Mouse (Mus musculus): Measurements from ENCODE around the gene Igfbp1. TPM values are rescaled to one million over a fixed set of nuclear protein-coding genes. Genes with fewer than 3 reads are reported as not detected.
"Not testable (repeated sequence)": the region's sequence is repeated elsewhere in the genome, so short reads cannot be mapped to it uniquely, and the experiment has no call there.

Igfbp1 gene
- polyA plus RNA-seq, 1 experiment from 2014 or later = 0.13 TPM

DNA sequence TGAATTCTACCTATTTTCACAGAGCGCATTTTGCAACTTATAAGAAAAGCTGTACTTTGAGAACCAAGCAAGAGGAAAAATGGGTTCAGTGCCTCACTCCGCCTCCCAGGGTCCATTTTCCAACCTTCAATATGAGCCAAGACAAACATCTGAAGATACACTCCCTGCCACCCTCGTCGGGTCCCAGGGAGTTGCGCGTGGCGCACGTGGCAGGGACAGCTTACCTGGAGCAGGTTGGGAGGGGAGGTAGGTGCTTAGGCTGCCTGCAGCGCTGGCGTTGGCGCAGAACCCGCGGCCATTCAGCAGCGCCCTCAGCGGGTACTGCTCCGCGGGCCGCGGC is 15.5 kb downstream of the Igfbp1 start:
- H3K4me2 ChIP-seq (ENCODE audit: low read length) = peak overlapping the region; percentile 85
- H3K4me3 ChIP-seq (replicated peaks; ENCODE audit: low read depth, low read length) = peak overlapping the region; percentile 65
- peak overlapping the region; percentile 80 for H3K9ac ChIP-seq (replicated peaks; ENCODE audit: low read length)
- H3K27ac ChIP-seq (replicated peaks; ENCODE audit: low read depth, low read length) = peak overlapping the region; percentile 81; the same call in 1 of the 2 replicates
- no peak for ATAC-seq (ENCODE audit: low FRiP score, low TSS enrichment)
- H3K9me3 ChIP-seq (ENCODE audit: control insufficient read depth, low read length) = no peaks in the 10 kb centered on the region
- peaks cover 18% of the 10 kb centered on the region for H3K4me1 ChIP-seq (ENCODE audit: control insufficient read depth, insufficient read depth, low read length)
- H3K36me3 ChIP-seq (ENCODE audit: control insufficient read depth, insufficient read depth, low read length) = no peaks in the 10 kb centered on the region
- H3K27me3 ChIP-seq (ENCODE audit: control insufficient read depth, insufficient read depth, low read length) = peaks cover 27% of the 10 kb centered on the region
- no peak for DNase-seq
- 2% methylated on average over 19 of the region's 19 CpGs for WGBS

DNA sequence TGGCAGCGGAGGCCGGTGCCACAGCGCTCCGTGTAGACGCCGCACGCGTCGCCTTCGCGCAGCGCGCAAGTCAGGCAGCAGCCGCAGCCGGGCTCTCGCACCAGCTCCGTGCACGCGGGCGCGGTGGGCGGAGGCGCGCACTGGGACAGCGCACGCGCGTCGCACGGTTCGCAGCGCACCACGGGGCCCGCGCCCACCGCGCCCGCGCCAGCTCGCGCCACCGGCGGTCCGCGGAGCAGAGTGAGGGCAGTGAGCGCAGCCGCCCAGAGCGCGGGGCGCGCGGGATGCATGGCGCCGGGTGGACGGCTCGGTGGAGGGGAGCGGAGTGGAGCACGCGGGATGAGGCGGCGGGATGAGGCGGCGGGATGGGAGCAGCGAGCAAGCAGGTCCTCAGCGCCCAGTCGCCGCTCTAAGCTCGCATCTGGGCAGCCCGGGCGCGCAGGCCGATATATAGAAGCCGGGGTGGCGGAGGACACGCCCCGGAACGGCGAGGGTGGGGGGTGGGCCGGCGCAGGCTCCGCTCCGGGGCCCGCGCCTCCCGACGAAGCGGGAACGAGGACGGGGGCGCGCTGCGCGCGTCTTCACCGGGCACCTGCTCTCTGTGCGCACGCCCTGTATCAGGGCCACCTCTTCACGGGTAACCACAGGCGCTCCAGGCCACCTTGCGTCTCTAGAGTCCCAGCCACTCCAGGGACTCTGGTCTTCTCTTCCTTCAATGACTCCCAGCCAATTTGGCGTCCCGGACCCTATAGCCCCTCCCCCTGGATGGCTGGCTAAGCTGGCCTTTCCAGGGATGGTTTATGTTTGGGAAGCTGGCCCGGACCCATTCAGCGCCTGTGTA is 16.1 kb downstream of the Igfbp1 start, which contains the start of gene Igfbp3:
Gene Igfbp3, minus strand, starts transcription at position 423 of the 841 bp plus-strand sequence.
- peak; percentile 94 for DNase-seq
- peak within 1 kb of the TSS; percentile 85 for H3K4me2 ChIP-seq (ENCODE audit: low read length)
- peaks cover 18% of the 10 kb centered on the region for H3K4me1 ChIP-seq (ENCODE audit: control insufficient read depth, insufficient read depth, low read length)
- peaks cover 27% of the 10 kb centered on the region for H3K27me3 ChIP-seq (ENCODE audit: control insufficient read depth, insufficient read depth, low read length)
- peak within 1 kb of the TSS; percentile 65 for H3K4me3 ChIP-seq (replicated peaks; ENCODE audit: low read depth, low read length)
- no peaks in the 10 kb centered on the region for H3K9me3 ChIP-seq (ENCODE audit: control insufficient read depth, low read length)
- under 1% methylated on average over 84 of the region's 104 CpGs for WGBS
- peak within 1 kb of the TSS; percentile 81 for H3K27ac ChIP-seq (replicated peaks; ENCODE audit: low read depth, low read length)
- H3K9ac ChIP-seq (replicated peaks; ENCODE audit: low read length) = peak within 1 kb of the TSS; percentile 80
- no peaks in the 10 kb centered on the region for H3K36me3 ChIP-seq (ENCODE audit: control insufficient read depth, insufficient read depth, low read length)
- peak; percentile 85 for ATAC-seq (ENCODE audit: low FRiP score, low TSS enrichment)

DNA sequence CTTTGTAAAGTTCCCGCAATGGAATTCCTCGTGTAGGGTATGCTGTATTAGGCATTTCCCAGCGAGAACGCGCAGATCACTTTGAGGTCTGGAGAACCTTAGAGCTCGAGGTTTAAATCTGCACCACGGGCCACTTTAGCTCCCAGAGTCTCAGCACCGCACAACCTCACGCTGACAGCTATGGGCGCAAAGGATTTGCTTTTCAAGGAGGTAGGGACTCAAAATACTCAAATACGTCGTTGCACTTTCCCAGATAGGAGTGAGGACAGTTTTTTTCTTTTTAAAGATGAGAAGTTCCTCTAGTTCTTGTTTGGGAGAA is 16.7 kb downstream of the Igfbp1 start:
- H3K4me2 ChIP-seq (ENCODE audit: low read length) = peak overlapping the region; percentile 85

DNA sequence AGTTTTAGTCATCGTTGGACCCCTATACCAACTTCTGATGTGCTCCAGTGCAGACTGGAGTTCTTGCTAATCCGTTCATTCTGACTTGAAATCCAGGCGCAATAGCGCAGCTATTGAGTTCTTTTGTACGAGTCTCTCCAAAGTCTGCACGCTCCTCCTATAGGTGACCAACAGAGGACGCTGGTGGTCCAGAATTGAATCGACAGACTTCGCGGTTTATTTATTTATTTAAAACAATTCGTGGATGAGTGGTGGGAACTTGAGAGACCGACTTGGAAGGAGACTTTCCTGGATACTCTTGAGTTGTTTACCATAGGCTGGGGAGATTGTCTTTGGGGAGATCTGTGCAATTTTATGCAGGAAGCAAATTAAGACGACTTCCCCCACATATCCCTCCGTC is 17.2 kb downstream of the Igfbp1 start:
- peak; percentile 88 for DNase-seq
- Histone ChIP-seq H3K27ac (replicated peaks; ENCODE audit: low read depth, low read length) (no peak overlapping the region), H3K4me3 (replicated peaks; ENCODE audit: low read depth, low read length) (peak overlapping the region; percentile 65; the same call in 1 of the 2 replicates), H3K36me3 (ENCODE audit: control insufficient read depth, insufficient read depth, low read length) (no peaks in the 10 kb centered on the region), H3K9ac (replicated peaks; ENCODE audit: low read length) (no peak overlapping the region), H3K9me3 (ENCODE audit: control insufficient read depth, low read length) (no peaks in the 10 kb centered on the region), H3K27me3 (ENCODE audit: control insufficient read depth, insufficient read depth, low read length) (peaks cover 27% of the 10 kb centered on the region), H3K4me1 (ENCODE audit: control insufficient read depth, insufficient read depth, low read length) (peaks cover 18% of the 10 kb centered on the region), H3K4me2 (ENCODE audit: low read length) (peak overlapping the region; percentile 85)
- ATAC-seq (ENCODE audit: low FRiP score, low TSS enrichment) = no peak
- WGBS = 8% methylated on average over 14 of the region's 14 CpGs

More for the DNA sequence above, 16.7 kb downstream of the Igfbp1 start:
- H3K27ac ChIP-seq (replicated peaks; ENCODE audit: low read depth, low read length) = no peak overlapping the region
- peak overlapping the region; percentile 65 for H3K4me3 ChIP-seq (replicated peaks; ENCODE audit: low read depth, low read length)
- DNase-seq (no peak), ATAC-seq (ENCODE audit: low FRiP score, low TSS enrichment) (no peak)
- H3K9ac ChIP-seq (replicated peaks; ENCODE audit: low read length) = peak overlapping the region; percentile 80
- under 1% methylated on average over 12 of the region's 12 CpGs for WGBS
- H3K9me3 ChIP-seq (ENCODE audit: control insufficient read depth, low read length) = no peaks in the 10 kb centered on the region
- no peaks in the 10 kb centered on the region for H3K36me3 ChIP-seq (ENCODE audit: control insufficient read depth, insufficient read depth, low read length)
- H3K27me3 ChIP-seq (ENCODE audit: control insufficient read depth, insufficient read depth, low read length) = peaks cover 27% of the 10 kb centered on the region
- peaks cover 18% of the 10 kb centered on the region for H3K4me1 ChIP-seq (ENCODE audit: control insufficient read depth, insufficient read depth, low read length)

DNA sequence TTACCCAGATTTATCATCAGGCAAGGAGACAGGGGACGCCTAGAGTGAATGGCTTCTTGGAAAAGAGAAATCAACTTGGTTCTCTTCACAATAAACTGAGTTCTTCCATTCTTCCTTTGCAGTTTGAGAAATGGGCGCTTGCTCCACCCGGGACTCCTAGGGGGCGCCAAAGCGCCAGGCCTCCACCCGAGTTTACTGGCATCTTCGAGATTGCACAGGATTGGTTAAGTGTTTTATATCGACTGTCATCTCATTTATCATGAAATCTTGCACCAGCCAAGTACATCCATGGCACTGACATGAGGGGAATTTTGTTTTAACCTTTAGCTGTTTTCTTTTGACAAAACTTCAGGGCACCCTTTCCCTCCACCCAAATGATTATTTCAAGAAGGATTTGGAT is 18.1 kb downstream of the Igfbp1 start:
- ATAC-seq (ENCODE audit: low FRiP score, low TSS enrichment) (no peak), DNase-seq (peak; percentile 83)
- H3K27me3 ChIP-seq (ENCODE audit: control insufficient read depth, insufficient read depth, low read length) = peaks cover 27% of the 10 kb centered on the region
- H3K9me3 ChIP-seq (ENCODE audit: control insufficient read depth, low read length) = no peaks in the 10 kb centered on the region
- H3K4me2 ChIP-seq (ENCODE audit: low read length) = no peak overlapping the region
- H3K36me3 ChIP-seq (ENCODE audit: control insufficient read depth, insufficient read depth, low read length) = no peaks in the 10 kb centered on the region
- H3K4me1 ChIP-seq (ENCODE audit: control insufficient read depth, insufficient read depth, low read length) = peaks cover 17% of the 10 kb centered on the region
- H3K27ac ChIP-seq (replicated peaks; ENCODE audit: low read depth, low read length) = no peak overlapping the region
- H3K4me3 ChIP-seq (replicated peaks; ENCODE audit: low read depth, low read length) = no peak overlapping the region
- WGBS = 14% methylated on average over 8 of the region's 8 CpGs
- no peak overlapping the region for H3K9ac ChIP-seq (replicated peaks; ENCODE audit: low read length)

DNA sequence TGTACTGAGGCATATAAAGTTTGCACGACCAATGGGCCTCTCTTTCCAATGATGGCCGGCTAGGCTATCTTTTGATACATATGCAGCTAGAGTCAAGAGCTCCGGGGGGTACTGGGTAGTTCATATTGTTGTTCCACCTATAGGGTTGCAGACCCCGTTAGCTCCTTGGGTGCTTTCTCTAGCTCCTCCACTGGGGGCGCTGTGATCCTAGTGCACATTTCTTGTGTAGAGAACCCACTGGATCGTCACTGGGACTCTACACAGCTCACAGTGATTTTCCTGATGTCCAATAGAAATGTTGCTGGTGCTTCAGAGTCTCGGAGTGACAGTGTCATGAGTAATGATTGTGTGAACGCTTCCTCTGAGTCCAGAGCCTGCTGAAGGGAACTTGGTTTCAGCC is 24.2 kb downstream of the Igfbp1 start:
- H3K27ac ChIP-seq (replicated peaks; ENCODE audit: low read depth, low read length); ATAC-seq (ENCODE audit: low FRiP score, low TSS enrichment); H3K36me3 ChIP-seq (ENCODE audit: control insufficient read depth, insufficient read depth, low read length); H3K4me2 ChIP-seq (ENCODE audit: low read length); H3K27me3 ChIP-seq (ENCODE audit: control insufficient read depth, insufficient read depth, low read length); H3K4me3 ChIP-seq (replicated peaks; ENCODE audit: low read depth, low read length); H3K9ac ChIP-seq (replicated peaks; ENCODE audit: low read length); DNase-seq; H3K9me3 ChIP-seq (ENCODE audit: control insufficient read depth, low read length); H3K4me1 ChIP-seq (ENCODE audit: control insufficient read depth, insufficient read depth, low read length): not testable (repeated sequence)
- 78% methylated on average over 8 of the region's 8 CpGs for WGBS

DNA sequence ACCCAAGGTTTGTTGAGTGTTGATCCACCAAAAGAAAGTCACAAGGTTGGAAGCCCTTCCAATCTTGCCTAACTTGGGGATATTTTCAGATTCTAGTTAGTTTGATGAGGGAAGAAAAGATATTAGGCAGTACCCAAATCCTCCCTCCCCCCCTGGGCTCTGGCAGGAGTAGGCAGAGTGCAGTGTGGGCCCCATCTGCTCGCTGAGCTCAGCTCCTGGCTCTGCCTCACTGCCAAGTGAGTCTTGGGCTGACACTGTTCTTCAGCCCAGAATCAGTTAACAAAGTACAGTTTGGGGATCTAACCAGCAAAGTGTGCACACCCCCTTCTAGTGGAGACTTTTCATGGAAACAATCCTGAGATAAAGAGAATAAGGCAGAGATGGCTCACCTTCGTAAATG is 28.6 kb downstream of the Igfbp1 start:
- Histone ChIP-seq H3K9me3 (ENCODE audit: control insufficient read depth, low read length) (no peaks in the 10 kb centered on the region), H3K4me1 (ENCODE audit: control insufficient read depth, insufficient read depth, low read length) (no peaks in the 10 kb centered on the region), H3K4me2 (ENCODE audit: low read length) (no peak overlapping the region), H3K9ac (replicated peaks; ENCODE audit: low read length) (no peak overlapping the region), H3K27me3 (ENCODE audit: control insufficient read depth, insufficient read depth, low read length) (no peaks in the 10 kb centered on the region), H3K4me3 (replicated peaks; ENCODE audit: low read depth, low read length) (no peak overlapping the region), H3K36me3 (ENCODE audit: control insufficient read depth, insufficient read depth, low read length) (no peaks in the 10 kb centered on the region), H3K27ac (replicated peaks; ENCODE audit: low read depth, low read length) (no peak overlapping the region)
- DNase-seq = no peak
- WGBS = 79% methylated on average over 2 of the region's 2 CpGs
- no peak for ATAC-seq (ENCODE audit: low FRiP score, low TSS enrichment)

DNA sequence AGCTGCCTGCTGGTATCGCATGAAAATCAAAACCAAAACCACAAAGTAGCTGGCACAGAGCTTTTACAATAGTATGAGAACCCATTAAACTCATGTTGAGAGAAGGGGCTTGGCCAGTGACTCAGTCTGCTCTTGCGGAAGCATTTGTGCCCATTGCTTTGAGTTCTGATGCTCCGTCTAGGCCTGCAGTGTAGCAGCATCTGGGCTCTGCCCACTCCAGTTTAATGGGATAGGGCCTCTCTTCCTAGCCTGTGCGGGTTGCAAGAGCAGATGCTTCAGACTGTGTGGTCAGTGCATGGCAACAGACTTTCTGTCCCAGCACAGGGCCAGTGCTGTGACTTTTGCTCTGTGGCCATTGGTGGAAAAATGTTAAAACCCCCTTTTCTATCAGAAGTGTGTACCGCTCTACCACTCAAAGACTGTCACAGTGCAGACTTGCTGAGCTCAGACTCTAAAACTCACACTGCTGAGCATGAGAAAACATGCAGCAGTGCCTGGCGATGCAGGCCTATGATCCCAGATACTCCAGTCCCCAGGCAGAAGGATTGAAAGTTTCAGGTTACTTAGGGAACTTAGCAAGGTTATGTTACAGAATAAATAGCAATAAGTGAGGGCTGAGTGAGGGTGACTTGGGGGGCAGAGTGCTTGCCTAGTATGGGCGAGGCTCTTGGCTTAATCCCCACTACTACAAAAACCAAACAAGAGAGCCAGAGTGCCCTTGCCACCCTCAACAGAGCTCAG is 29.4 kb downstream of the Igfbp1 start:
- no peak overlapping the region for H3K27ac ChIP-seq (replicated peaks; ENCODE audit: low read depth, low read length)
- 89% methylated on average over 7 of the region's 7 CpGs for WGBS
- no peak for ATAC-seq (ENCODE audit: low FRiP score, low TSS enrichment)

More for the DNA sequence above, 29.4 kb downstream of the Igfbp1 start:
- no peak overlapping the region for H3K9ac ChIP-seq (replicated peaks; ENCODE audit: low read length)
- no peaks in the 10 kb centered on the region for H3K36me3 ChIP-seq (ENCODE audit: control insufficient read depth, insufficient read depth, low read length)
- no peaks in the 10 kb centered on the region for H3K9me3 ChIP-seq (ENCODE audit: control insufficient read depth, low read length)
- H3K4me2 ChIP-seq (ENCODE audit: low read length) = no peak overlapping the region
- DNase-seq = no peak
- no peaks in the 10 kb centered on the region for H3K4me1 ChIP-seq (ENCODE audit: control insufficient read depth, insufficient read depth, low read length)
- no peaks in the 10 kb centered on the region for H3K27me3 ChIP-seq (ENCODE audit: control insufficient read depth, insufficient read depth, low read length)
- no peak overlapping the region for H3K4me3 ChIP-seq (replicated peaks; ENCODE audit: low read depth, low read length)
